Mouse (Mus musculus) liver, adult 2 months (tissue): ENCODE results near the gene Prkcb. TPM values are rescaled to one million over a fixed set of nuclear protein-coding genes. Genes with fewer than 3 reads are reported as not detected.

ENCODE experiments used
- DNase-seq: peaks from one replicate; pipeline ENCODE4 v3.0.0-alpha.2; 2011; ENCODE audit warnings: low read depth, low spot score; ENCODE audit errors: extremely low read depth
- H3K27ac ChIP-seq: fragments of 200-500 bp; replicated peaks from 2 replicates; pipeline ENCODE4 v1.5.1; 2012; ENCODE audit warnings: low read depth, mild to moderate bottlenecking, control low read depth, inconsistent platforms, low read length; ENCODE audit not compliant: insufficient read depth
- H3K27me3 ChIP-seq: fragments of 200-500 bp; 2 replicates; pipeline ENCODE4 v1.6.1; 2012; ENCODE audit warnings: mild to moderate bottlenecking, moderate library complexity, low read length, inconsistent platforms; ENCODE audit not compliant: control insufficient read depth, insufficient read depth
- H3K36me3 ChIP-seq: fragments of 200-500 bp; 2 replicates; pipeline ENCODE4 v1.6.1; 2012; ENCODE audit warnings: low read length, inconsistent platforms; ENCODE audit not compliant: control insufficient read depth, insufficient read depth
- H3K4me1 ChIP-seq: fragments of 200-500 bp; 2 replicates; pipeline ENCODE4 v1.6.1; 2011; ENCODE audit warnings: low read length; ENCODE audit not compliant: control insufficient read depth, insufficient read depth
- H3K4me3 ChIP-seq: fragments of 200-500 bp; 2 replicates; pipeline ENCODE4 v1.5.1; 2011; ENCODE audit warnings: low read depth, mild to moderate bottlenecking, control low read depth, low read length, moderate library complexity; ENCODE audit not compliant: insufficient read depth
- H3K79me2 ChIP-seq: fragments of 200-500 bp; 2 replicates; pipeline ENCODE4 v1.6.1; 2012; ENCODE audit warnings: inconsistent platforms, mild to moderate bottlenecking, low read length, moderate library complexity; ENCODE audit not compliant: control insufficient read depth, insufficient read depth
- H3K9ac ChIP-seq: fragments of 200-500 bp; 2 replicates; pipeline ENCODE4 v1.6.1; 2012; ENCODE audit warnings: low read depth, mild to moderate bottlenecking, control low read depth, inconsistent platforms, low read length
- CTCF ChIP-seq: fragments of 200-500 bp; IDR thresholded peaks from 2 replicates; pipeline ENCODE4 v1.5.1; 2011; ENCODE audit warnings: low read depth, low read length, control low read depth
- POLR2A ChIP-seq: fragments of 200-500 bp; IDR thresholded peaks from 2 replicates; pipeline ENCODE4 v1.6.1; 2011; ENCODE audit warnings: low read length, control low read depth; ENCODE audit not compliant: insufficient read depth; ENCODE audit errors: extremely low read depth
- WGBS: fragments of 180-500 bp; shearing (Covaris S2); methylation state at CpG from one replicate; pipeline ENCODE4 v1.1.7; 2018; 5-methylcytosine and 5-hydroxymethylcytosine counted together
- polyA plus RNA-seq: library from polyadenylated mRNA; depleted of rRNA; stranded (reverse); fragments of >200 nt; gene quantifications from 2 replicates; pipeline ENCODE4 v1.2.3, GENCODE M21; 2012
- total RNA-seq: library from RNA; depleted of rRNA; stranded (reverse); fragments of >200 nt; gene quantifications from 2 replicates; pipeline ENCODE4 v1.2.3, GENCODE M21; 2014

Gene Prkcb
- total and polyA plus RNA-seq, 2 experiments: 2.5 to 3.7 TPM

DNA sequence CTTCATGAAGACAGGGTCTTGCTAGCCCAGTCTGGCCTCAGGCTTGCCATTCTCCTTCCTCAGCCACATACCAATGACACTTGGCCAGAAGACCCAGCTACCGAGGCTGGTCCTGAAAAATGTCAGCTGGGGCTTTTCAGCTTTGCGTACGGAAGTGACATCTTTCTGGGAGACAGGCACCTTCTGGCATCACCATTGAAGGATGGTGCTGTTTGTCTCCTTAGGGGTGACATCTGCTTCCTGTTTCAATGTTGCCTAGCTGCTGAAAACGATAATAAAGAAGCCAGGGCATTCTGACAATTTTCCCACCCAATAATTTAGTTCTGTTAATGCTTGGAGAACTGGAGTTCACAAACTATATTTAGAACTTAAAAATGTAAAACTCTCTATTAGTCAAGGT is 12.0 kb downstream of the Prkcb start:
- no peaks in the 10 kb centered on the region; the same call in 1 of the 2 replicates for H3K4me1 ChIP-seq
- H3K9ac ChIP-seq: no peak overlapping the region
- DNase-seq: no peak
- 74% methylated on average over 4 of the region's 4 CpGs for WGBS
- H3K27ac ChIP-seq: no peak overlapping the region
- no peaks in the 10 kb centered on the region for H3K27me3 ChIP-seq
- no peak overlapping the region for H3K4me3 ChIP-seq
- TF ChIP-seq CTCF (no peak), POLR2A (no peak)
- H3K36me3 ChIP-seq: no peaks in the 10 kb centered on the region
- H3K79me2 ChIP-seq: no peaks in the 10 kb centered on the region

- TF ChIP-seq CTCF: no peak
- TF ChIP-seq POLR2A: no peak
Measured at GRCm38 (mm10) chr7:122302538-122302937, 14.0 kb downstream of the Prkcb start.

GRCm38 (mm10) chr7:122303988-122304387 is 15.4 kb downstream of the Prkcb start:
- WGBS: 69% methylated on average over 3 of the region's 3 CpGs

More at GRCm38 (mm10) chr7:122302538-122302937, 14.0 kb downstream of the Prkcb start:
- Histone ChIP-seq H3K4me3 (no peak overlapping the region), H3K27ac (no peak overlapping the region), H3K79me2 (no peaks in the 10 kb centered on the region), H3K27me3 (no peaks in the 10 kb centered on the region), H3K36me3 (no peaks in the 10 kb centered on the region), H3K9ac (no peak overlapping the region), H3K4me1 (no peaks in the 10 kb centered on the region; the same call in 1 of the 2 replicates)
- WGBS: 80% methylated on average over 6 of the region's 6 CpGs
- no peak for DNase-seq

DNA sequence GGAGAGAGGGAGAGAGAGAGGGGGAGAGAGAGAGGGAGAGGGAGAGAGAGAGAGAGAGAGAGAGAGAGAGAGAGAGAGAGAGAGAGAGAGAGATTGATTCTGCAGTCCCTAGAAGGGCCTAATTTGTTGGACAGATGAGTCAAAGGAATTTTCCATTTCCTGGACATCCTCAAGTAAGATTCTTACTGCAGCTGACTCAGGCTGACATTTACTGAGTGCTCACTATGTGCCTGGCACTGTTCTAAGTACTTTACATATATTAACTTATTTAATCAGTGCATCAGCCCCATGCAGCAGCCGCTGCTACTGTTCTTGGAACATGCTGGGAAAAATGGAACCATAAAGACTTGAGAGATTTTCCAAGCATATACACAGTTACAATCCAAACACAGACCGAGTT is 16.0 kb downstream of the Prkcb start:
- H3K79me2 ChIP-seq: no peaks in the 10 kb centered on the region
- H3K4me1 ChIP-seq: no peaks in the 10 kb centered on the region
- TF ChIP-seq CTCF (no peak), POLR2A (no peak)
- no peak overlapping the region for H3K4me3 ChIP-seq
- H3K9ac ChIP-seq: no peak overlapping the region
- no peak for DNase-seq
- WGBS: 80% methylated on average over 2 of the region's 2 CpGs
- no peaks in the 10 kb centered on the region for H3K27me3 ChIP-seq
- no peak overlapping the region for H3K27ac ChIP-seq
- H3K36me3 ChIP-seq: no peaks in the 10 kb centered on the region

More at GRCm38 (mm10) chr7:122303988-122304387, 15.4 kb downstream of the Prkcb start:
- Histone ChIP-seq H3K79me2 (no peaks in the 10 kb centered on the region), H3K27me3 (no peaks in the 10 kb centered on the region), H3K9ac (no peak overlapping the region), H3K4me1 (no peaks in the 10 kb centered on the region), H3K4me3 (no peak overlapping the region), H3K36me3 (no peaks in the 10 kb centered on the region), H3K27ac (no peak overlapping the region)
- no peak for TF ChIP-seq CTCF
- TF ChIP-seq POLR2A: no peak
- no peak for DNase-seq

DNA sequence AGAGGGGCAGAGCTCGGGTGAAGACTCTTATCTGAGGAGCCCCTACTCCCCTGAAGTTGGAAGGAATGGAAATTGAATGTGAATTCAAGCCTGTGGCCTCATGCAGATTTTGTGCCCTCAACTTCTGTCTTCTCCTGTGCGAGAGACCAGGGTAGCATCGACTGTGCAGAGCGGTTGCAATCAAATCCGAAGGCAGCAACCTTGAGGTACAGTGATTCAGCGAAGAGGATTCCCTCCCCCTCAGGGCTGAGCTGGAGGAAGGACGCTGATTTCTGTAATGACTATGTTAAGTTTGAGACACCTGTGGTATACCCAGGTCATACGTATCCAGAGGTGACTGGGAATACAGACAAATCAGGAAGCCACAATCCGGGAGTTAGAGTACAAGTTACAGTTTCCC is 18.7 kb downstream of the Prkcb start:
- whole genome bisulfite sequencing: 82% methylated on average over 9 of the region's 9 CpGs
- Histone ChIP-seq H3K27me3 (no peaks in the 10 kb centered on the region), H3K36me3 (no peaks in the 10 kb centered on the region), H3K4me1 (no peaks in the 10 kb centered on the region), H3K27ac (no peak overlapping the region), H3K9ac (no peak overlapping the region), H3K4me3 (no peak overlapping the region), H3K79me2 (no peaks in the 10 kb centered on the region)
- no peak for TF ChIP-seq CTCF
- TF ChIP-seq POLR2A: no peak
- DNase-seq: no peak

DNA sequence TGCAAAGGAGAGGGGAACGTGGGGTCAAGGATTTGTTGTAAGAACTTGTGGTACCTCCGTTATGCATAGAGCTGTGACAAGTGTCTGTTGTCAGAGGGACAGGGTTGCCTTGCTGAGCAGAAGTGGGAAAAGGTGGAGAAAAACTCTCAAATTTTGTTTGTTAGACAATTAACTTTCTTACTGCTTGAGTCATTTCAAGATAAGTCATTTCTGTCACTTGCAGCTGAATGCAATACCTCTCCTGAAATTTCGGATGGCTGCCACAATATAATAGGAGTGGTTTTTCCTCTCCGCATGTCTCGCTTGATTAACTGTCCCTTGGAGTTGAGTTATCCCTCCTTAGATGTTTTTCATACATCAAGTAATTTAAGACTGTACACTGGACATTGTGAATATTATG is 20.1 kb downstream of the Prkcb start:
- Histone ChIP-seq H3K27ac (no peak overlapping the region), H3K27me3 (no peaks in the 10 kb centered on the region), H3K4me1 (no peaks in the 10 kb centered on the region), H3K79me2 (no peaks in the 10 kb centered on the region), H3K9ac (no peak overlapping the region), H3K36me3 (no peaks in the 10 kb centered on the region), H3K4me3 (no peak overlapping the region)
- TF ChIP-seq CTCF (no peak), POLR2A (no peak)
- 81% methylated on average over 5 of the region's 5 CpGs for WGBS
- DNase-seq: no peak
